ENCODE assay signal across 8 mouse cellular contexts in the genomic region with DNA sequence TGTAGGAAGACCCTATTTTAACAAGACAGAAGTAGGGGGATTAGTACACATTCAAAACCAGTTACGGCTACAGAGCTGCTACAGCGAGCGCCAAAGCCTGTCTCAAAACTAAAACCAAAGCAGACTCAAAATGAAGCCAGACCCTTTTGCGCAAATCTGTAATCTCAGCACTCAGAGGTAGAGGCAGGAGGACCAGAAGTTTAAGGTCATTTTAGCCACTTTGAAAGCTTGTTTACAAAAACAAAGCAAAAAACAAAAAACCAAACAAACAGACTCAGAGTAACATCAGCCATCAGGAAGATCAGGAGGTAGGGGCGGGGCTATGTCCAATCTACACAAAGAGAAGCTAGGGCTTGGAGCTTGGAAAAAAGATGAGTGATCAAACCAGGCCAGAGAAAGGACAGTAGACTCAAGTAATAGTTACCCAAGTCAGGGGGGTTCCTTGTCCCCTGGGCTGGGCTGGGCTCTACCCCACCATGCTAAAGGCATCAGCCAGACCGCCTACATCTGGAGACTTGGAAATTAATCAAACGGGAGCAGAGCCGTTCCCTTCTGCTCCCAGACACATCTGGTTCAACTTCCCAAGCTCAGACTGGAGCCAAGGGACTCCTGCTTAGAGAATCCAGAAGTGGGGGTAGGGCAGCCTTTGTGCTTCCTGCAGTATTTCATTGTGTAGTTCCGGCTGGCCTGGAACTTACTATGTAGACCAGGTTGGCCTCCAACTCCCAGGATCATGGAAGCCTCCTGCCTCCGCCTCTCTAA. TPM values are rescaled to one million over a fixed set of nuclear protein-coding genes. Genes with fewer than 3 reads are reported as not detected.
DNase-seq lines count a peak whose midpoint lies in the region; ATAC-seq and TF ChIP-seq lines count a peak whose summit lies in the region.

No protein-coding gene starts in this region.

- no peak overlapping the region for H3K4me3 ChIP-seq in midbrain, embryonic 16.5 days (ENCODE audit: low read depth, low read length)
- H3K4me3 ChIP-seq in midbrain, embryonic 11.5 days (ENCODE audit: low read depth, low read length) = no peak overlapping the region
- H3K4me3 ChIP-seq in heart, adult 2 months = peak overlapping the region; percentile 92
- no peak overlapping the region for H3K4me3 ChIP-seq in limb, embryonic 11.5 days (ENCODE audit: low read depth, low read length)
- peak overlapping the region; percentile 61; the same call in 1 of the 2 replicates for H3K4me3 ChIP-seq in stomach, embryonic 14.5 days (ENCODE audit: low read depth, low read length)

- no peak for TF ChIP-seq CTCF in heart, adult 2 months (IDR thresholded peaks at IDR 0.05)

- peaks cover 21% of the 10 kb centered on the region for H3K27me3 ChIP-seq in midbrain, embryonic 16.5 days (ENCODE audit: control insufficient read depth, insufficient read depth, low read depth, low read length)
- peaks cover 28% of the 10 kb centered on the region for H3K27me3 ChIP-seq in midbrain, embryonic 11.5 days (ENCODE audit: control insufficient read depth, insufficient read depth, low read length)
- no peaks in the 10 kb centered on the region for H3K27me3 ChIP-seq in heart, adult 2 months (ENCODE audit: control insufficient read depth, insufficient read depth, low read length)
- no peaks in the 10 kb centered on the region for H3K27me3 ChIP-seq in limb, embryonic 11.5 days (ENCODE audit: control insufficient read depth, insufficient read depth, low read length)
- no peaks in the 10 kb centered on the region for H3K27me3 ChIP-seq in stomach, embryonic 14.5 days (ENCODE audit: control insufficient read depth, insufficient read depth, low read length)

- H3K27ac ChIP-seq in midbrain, embryonic 16.5 days (ENCODE audit: low read length) = no peak overlapping the region
- no peak overlapping the region for H3K27ac ChIP-seq in midbrain, embryonic 11.5 days (ENCODE audit: low read depth, low read length)
- peak overlapping the region; percentile 98 for H3K27ac ChIP-seq in heart, adult 2 months
- H3K27ac ChIP-seq in limb, embryonic 11.5 days (replicated peaks; ENCODE audit: low read depth, low read length) = peak overlapping the region; percentile 69
- H3K27ac ChIP-seq in stomach, embryonic 14.5 days (ENCODE audit: low read length) = peak overlapping the region; percentile 80

- peak; percentile 85 for TF ChIP-seq EP300 in heart, adult 2 months (IDR thresholded peaks at IDR 0.05; ENCODE audit: insufficient read depth, low read depth, low read length)

- H3K9ac ChIP-seq in midbrain, embryonic 16.5 days (ENCODE audit: low read depth, low read length) = no peak overlapping the region
- H3K9ac ChIP-seq in midbrain, embryonic 11.5 days (ENCODE audit: low read length) = no peak overlapping the region
- H3K9ac ChIP-seq in heart, adult 2 months (ENCODE audit: low read depth, low read length) = peak overlapping the region; percentile 26
- H3K9ac ChIP-seq in limb, embryonic 11.5 days (ENCODE audit: low read length) = no peak overlapping the region
- no peak overlapping the region for H3K9ac ChIP-seq in stomach, embryonic 14.5 days (replicated peaks; ENCODE audit: low read depth, low read length)

- peaks cover 4% of the 10 kb centered on the region; the same call in 1 of the 2 replicates for H3K4me1 ChIP-seq in midbrain, embryonic 16.5 days (ENCODE audit: control insufficient read depth, insufficient read depth, low read length)
- peaks cover 4% of the 10 kb centered on the region; the same call in 1 of the 2 replicates for H3K4me1 ChIP-seq in midbrain, embryonic 11.5 days (ENCODE audit: control insufficient read depth, insufficient read depth, low read length)
- peaks cover 25% of the 10 kb centered on the region for H3K4me1 ChIP-seq in heart, adult 2 months (ENCODE audit: control insufficient read depth, insufficient read depth, low read length)
- H3K4me1 ChIP-seq in limb, embryonic 11.5 days (ENCODE audit: control insufficient read depth, insufficient read depth, low read length) = peaks cover 21% of the 10 kb centered on the region
- H3K4me1 ChIP-seq in stomach, embryonic 14.5 days (ENCODE audit: control insufficient read depth, insufficient read depth, low read length) = peaks cover 38% of the 10 kb centered on the region

- intact Hi-C loops in heart, adult 2 months (cut with DNase I) = loop anchor here (5.0 kb wide), 1 partner anchor 72 kb away; a partner anchor contains a TSS

- H3K9me3 ChIP-seq in midbrain, embryonic 16.5 days (replicated peaks; ENCODE audit: control insufficient read depth, low read length, poor library complexity, severe bottlenecking) = no peaks in the 10 kb centered on the region
- H3K9me3 ChIP-seq in midbrain, embryonic 11.5 days (ENCODE audit: control insufficient read depth, low read length) = no peaks in the 10 kb centered on the region
- H3K9me3 ChIP-seq in limb, embryonic 11.5 days (ENCODE audit: control insufficient read depth, low read length) = no peaks in the 10 kb centered on the region
- H3K9me3 ChIP-seq in stomach, embryonic 14.5 days (ENCODE audit: control insufficient read depth, low read depth, low read length) = no peaks in the 10 kb centered on the region

- ATAC-seq in midbrain, embryonic 16.5 days = no peak
- no peak for ATAC-seq in midbrain, embryonic 11.5 days (ENCODE audit: low FRiP score)
- ATAC-seq in limb, embryonic 11.5 days (ENCODE audit: insufficient number of reproducible peaks, low FRiP score, low TSS enrichment, low read depth) = peak; percentile 61
- ATAC-seq in stomach, embryonic 14.5 days (ENCODE audit: insufficient number of reproducible peaks, insufficient read depth, low FRiP score, low read depth) = peak; percentile 39; the same call in 1 of the 2 replicates
- no peak for ATAC-seq in frontal cortex, adult (ENCODE audit: low TSS enrichment)

- WGBS in midbrain, embryonic 16.5 days = 76% methylated on average over 10 of the region's 10 CpGs
- 74% methylated on average over 10 of the region's 10 CpGs for WGBS in midbrain, embryonic 11.5 days
- 40% methylated on average over 10 of the region's 10 CpGs for WGBS in heart, adult 2 months
- WGBS in limb, embryonic 11.5 days = 49% methylated on average over 10 of the region's 10 CpGs
- 65% methylated on average over 10 of the region's 10 CpGs for WGBS in stomach, embryonic 14.5 days

- DNase-seq in midbrain, embryonic 11.5 days (ENCODE audit: low spot score, missing footprints) = no peak
- peak; percentile 64 to 71 for DNase-seq in heart, adult 2 months
- DNase-seq in limb, embryonic 11.5 days (ENCODE audit: low spot score) = peak; percentile 72
- no peak for DNase-seq in frontal cortex, postnatal 10 days (ENCODE audit: low spot score in 2 of 2)
- DNase-seq in urinary bladder, postnatal 4 days (ENCODE audit: low spot score in 2 of 2) = no peak

- peak; percentile 58 for TF ChIP-seq POLR2A in heart, adult 2 months (IDR thresholded peaks at IDR 0.05; ENCODE audit: insufficient read depth, low read depth, low read length)

- peak overlapping the region; percentile 21; the same call in 1 of the 2 replicates for H3K4me2 ChIP-seq in midbrain, embryonic 16.5 days (ENCODE audit: low read length)
- H3K4me2 ChIP-seq in midbrain, embryonic 11.5 days = no peak overlapping the region
- H3K4me2 ChIP-seq in limb, embryonic 11.5 days (ENCODE audit: low read depth, severe bottlenecking) = no peak overlapping the region
- peak overlapping the region; percentile 87 for H3K4me2 ChIP-seq in stomach, embryonic 14.5 days (replicated peaks; ENCODE audit: low read depth, low read length)

- H3K79me2 ChIP-seq in heart, adult 2 months (replicated peaks; ENCODE audit: control insufficient read depth, insufficient read depth, low read length) = peaks cover 4% of the 10 kb centered on the region

- no peaks in the 10 kb centered on the region for H3K36me3 ChIP-seq in midbrain, embryonic 16.5 days (ENCODE audit: control insufficient read depth, insufficient read depth, low read length)
- no peaks in the 10 kb centered on the region for H3K36me3 ChIP-seq in midbrain, embryonic 11.5 days (ENCODE audit: control insufficient read depth, insufficient read depth, low read length)
- H3K36me3 ChIP-seq in heart, adult 2 months (ENCODE audit: control insufficient read depth, insufficient read depth, low read length) = 0 out of 2 replicates have a peak, but pooled peaks cover 2% of the 10 kb centered on the region
- no peaks in the 10 kb centered on the region for H3K36me3 ChIP-seq in limb, embryonic 11.5 days (ENCODE audit: control insufficient read depth, insufficient read depth, low read length)
- no peaks in the 10 kb centered on the region for H3K36me3 ChIP-seq in stomach, embryonic 14.5 days (ENCODE audit: control insufficient read depth, insufficient read depth, low read length)

RNA-seq across cellular contexts. Expression of a gene that starts 2.0 kb away (rescaled TPM):
- 10.9 and 11.2 TPM in 2 replicates for polyA plus RNA-seq in midbrain, embryonic 16.5 days (2015; fragmentation: Nextera tagmentation; extraction: Ambion mirVana)
- 10.9 and 12.8 TPM in 2 replicates for polyA plus RNA-seq in midbrain, embryonic 11.5 days (2014; fragmentation: Nextera tagmentation; extraction: Ambion mirVana)
- 10 to 100 TPM; 44.6 to 46.4 TPM for total RNA-seq in heart, adult 2 months (2021)
- polyA plus RNA-seq in heart, adult 2 months (2012; rRNA removed) = 73.1 and 73.9 TPM in 2 replicates
- polyA plus RNA-seq in limb, embryonic 11.5 days (2014; fragmentation: Nextera tagmentation; extraction: Ambion mirVana) = 24.6 and 26.4 TPM in 2 replicates
- polyA plus RNA-seq in stomach, embryonic 14.5 days (2014; fragmentation: Nextera tagmentation; extraction: Ambion mirVana) = 39.2 and 40.7 TPM in 2 replicates

RNA-seq across cellular contexts. Expression of a gene that starts 24.2 kb away (rescaled TPM):
- 92.4 and 105 TPM in 2 replicates for polyA plus RNA-seq in midbrain, embryonic 16.5 days (2015; fragmentation: Nextera tagmentation; extraction: Ambion mirVana)
- 223 and 253 TPM in 2 replicates for polyA plus RNA-seq in midbrain, embryonic 11.5 days (2014; fragmentation: Nextera tagmentation; extraction: Ambion mirVana)
- 10 to 100 TPM; 15.7 to 17.7 TPM for total RNA-seq in heart, adult 2 months (2021)
- 18.0 and 27.3 TPM in 2 replicates for polyA plus RNA-seq in heart, adult 2 months (2012; rRNA removed)
- polyA plus RNA-seq in limb, embryonic 11.5 days (2014; fragmentation: Nextera tagmentation; extraction: Ambion mirVana) = 210 and 215 TPM in 2 replicates
- 141 and 147 TPM in 2 replicates for polyA plus RNA-seq in stomach, embryonic 14.5 days (2014; fragmentation: Nextera tagmentation; extraction: Ambion mirVana)

RNA-seq across cellular contexts. Expression of a gene that starts 40.2 kb away (rescaled TPM):
- polyA plus RNA-seq in midbrain, embryonic 16.5 days (2015; fragmentation: Nextera tagmentation; extraction: Ambion mirVana) = 27.4 and 28.7 TPM in 2 replicates
- polyA plus RNA-seq in midbrain, embryonic 11.5 days (2014; fragmentation: Nextera tagmentation; extraction: Ambion mirVana) = 18.6 and 20.3 TPM in 2 replicates
- 10 to 100 TPM; 51.1 to 55.6 TPM for total RNA-seq in heart, adult 2 months (2021)
- 53.7 and 59.5 TPM in 2 replicates for polyA plus RNA-seq in heart, adult 2 months (2012; rRNA removed)
- polyA plus RNA-seq in limb, embryonic 11.5 days (2014; fragmentation: Nextera tagmentation; extraction: Ambion mirVana) = 28.8 and 30.1 TPM in 2 replicates
- polyA plus RNA-seq in stomach, embryonic 14.5 days (2014; fragmentation: Nextera tagmentation; extraction: Ambion mirVana) = 30.1 and 30.7 TPM in 2 replicates

Comparison
In these comparisons a context has a peak if more than half of its experiments do, and no peak if none do; other contexts are left out.
1. H3K4me2 ChIP-seq: peak in midbrain, embryonic 16.5 days (single experiment) and stomach, embryonic 14.5 days (single experiment); none in midbrain, embryonic 11.5 days (single experiment) and limb, embryonic 11.5 days (single experiment).
2. ATAC-seq: peak in limb, embryonic 11.5 days (single experiment) and stomach, embryonic 14.5 days (single experiment); none in midbrain, embryonic 16.5 days (single experiment), midbrain, embryonic 11.5 days (single experiment) and frontal cortex, adult (single experiment).
3. H3K27ac ChIP-seq: peak in heart, adult 2 months (single experiment), limb, embryonic 11.5 days (single experiment) and stomach, embryonic 14.5 days (single experiment); none in midbrain, embryonic 16.5 days (single experiment) and midbrain, embryonic 11.5 days (single experiment).
4. H3K4me3 ChIP-seq: peak in heart, adult 2 months (single experiment) and stomach, embryonic 14.5 days (single experiment); none in midbrain, embryonic 16.5 days (single experiment), midbrain, embryonic 11.5 days (single experiment) and limb, embryonic 11.5 days (single experiment).
5. DNase-seq: peak in heart, adult 2 months (2 of 2) and limb, embryonic 11.5 days (single experiment); none in midbrain, embryonic 11.5 days (single experiment), frontal cortex, postnatal 10 days (0 of 2) and urinary bladder, postnatal 4 days (0 of 2).